Mouse (Mus musculus): ENCODE measurements around the gene Dapp1.

DNA sequence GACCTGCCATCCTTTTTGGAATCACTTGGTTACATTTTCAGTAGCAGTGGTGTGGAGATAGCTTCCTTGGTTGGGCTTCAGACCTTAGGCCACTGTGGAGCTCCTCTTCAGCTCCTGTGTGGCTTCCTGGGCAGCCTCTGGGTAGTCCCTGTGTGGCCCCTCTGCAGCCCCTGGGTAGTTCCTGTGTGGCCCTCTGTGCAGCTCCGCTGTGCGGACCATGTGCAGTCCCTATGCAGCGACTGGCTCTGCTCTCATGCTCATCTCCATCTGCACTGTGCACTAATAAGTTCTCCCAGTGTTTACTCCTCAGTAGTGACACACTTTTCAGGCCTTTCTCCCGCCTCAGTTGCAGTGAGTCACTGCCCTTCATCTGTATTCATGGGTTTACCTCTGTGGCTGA is 89.2 kb downstream of the Dapp1 start:
- TF ChIP-seq POLR2A (IDR thresholded peaks at IDR 0.05; ENCODE audit: insufficient read depth, low read depth, low read length) = no peak
- TF ChIP-seq CTCF (IDR thresholded peaks at IDR 0.05) = no peak
